25 mouse cellular contexts compared by ENCODE assay signal in genomic region chr11:113142816-113143215, GRCm38 (mm10).
DNase-seq lines count a peak whose midpoint lies in the region; ATAC-seq lines count a peak whose summit lies in the region.
"Had no signal": no experiment of that assay in that cellular context is flagged by ENCODE, and none has a peak within 500 bp of the region (broad histone marks: within the 10 kb centered on the region; RNA-seq: fewer than 3 reads in every experiment).

No protein-coding gene starts in this region.

- peaks cover 47% of the 10 kb centered on the region for H3K4me1 ChIP-seq in forebrain, embryonic 12.5 days
- peaks cover 10% of the 10 kb centered on the region for H3K4me1 ChIP-seq in forebrain, embryonic 11.5 days (replicated peaks; ENCODE audit: control insufficient read depth, insufficient read depth, low read length)
- peaks cover 53% of the 10 kb centered on the region for H3K4me1 ChIP-seq in kidney, embryonic 15.5 days
- H3K4me1 ChIP-seq in midbrain, embryonic 14.5 days (ENCODE audit: control insufficient read depth, insufficient read depth, low read length), result peaks cover 17% of the 10 kb centered on the region
- peaks cover 38% of the 10 kb centered on the region for H3K4me1 ChIP-seq in midbrain, embryonic 10.5 days

- no peaks in the 10 kb centered on the region for H3K9me3 ChIP-seq in forebrain, embryonic 12.5 days
- no peaks in the 10 kb centered on the region for H3K9me3 ChIP-seq in forebrain, embryonic 11.5 days (ENCODE audit: control insufficient read depth, low read length)
- no peaks in the 10 kb centered on the region for H3K9me3 ChIP-seq in kidney, embryonic 15.5 days (replicated peaks)
- H3K9me3 ChIP-seq in midbrain, embryonic 14.5 days (ENCODE audit: control insufficient read depth, low read length), result no peaks in the 10 kb centered on the region
- H3K9me3 ChIP-seq in midbrain, embryonic 10.5 days (replicated peaks), result no peaks in the 10 kb centered on the region
- H3K9me3 ChIP-seq: embryonic facial prominence, embryonic 15.5 days; heart, embryonic 12.5 days; intestine, embryonic 15.5 days; limb, embryonic 10.5 days; midbrain, embryonic 13.5 days; neural tube, embryonic 13.5 days had no signal

- 63% methylated on average over 1 of the region's 1 CpGs for WGBS in forebrain, embryonic 12.5 days
- WGBS in forebrain, embryonic 11.5 days, result 57% methylated on average over 1 of the region's 1 CpGs
- 5% methylated on average over 1 of the region's 1 CpGs for WGBS in kidney, embryonic 15.5 days
- 41% methylated on average over 1 of the region's 1 CpGs for WGBS in midbrain, embryonic 14.5 days
- WGBS in midbrain, embryonic 10.5 days, result 42% methylated on average over 1 of the region's 1 CpGs

- H3K4me3 ChIP-seq in forebrain, embryonic 12.5 days (replicated peaks), result no peak overlapping the region
- no peak overlapping the region for H3K4me3 ChIP-seq in forebrain, embryonic 11.5 days (ENCODE audit: low read depth, low read length)
- H3K4me3 ChIP-seq in kidney, embryonic 15.5 days (replicated peaks), result no peak overlapping the region
- H3K4me3 ChIP-seq in midbrain, embryonic 14.5 days (replicated peaks; ENCODE audit: low read depth, low read length), result no peak overlapping the region
- H3K4me3 ChIP-seq in midbrain, embryonic 10.5 days, result no peak overlapping the region
- H3K4me3 ChIP-seq: embryonic facial prominence, embryonic 15.5 days; heart, embryonic 12.5 days; intestine, embryonic 15.5 days; limb, embryonic 10.5 days; midbrain, embryonic 13.5 days; neural tube, embryonic 13.5 days had no signal

- H3K9ac ChIP-seq in forebrain, embryonic 12.5 days, result no peak overlapping the region
- H3K9ac ChIP-seq in forebrain, embryonic 11.5 days (ENCODE audit: low read length), result no peak overlapping the region
- H3K9ac ChIP-seq in kidney, embryonic 15.5 days, result no peak overlapping the region
- H3K9ac ChIP-seq in midbrain, embryonic 14.5 days (replicated peaks; ENCODE audit: low read length), result no peak overlapping the region
- H3K9ac ChIP-seq: embryonic facial prominence, embryonic 15.5 days; heart, embryonic 12.5 days; intestine, embryonic 15.5 days; midbrain, embryonic 13.5 days; neural tube, embryonic 13.5 days had no signal

- no peak overlapping the region for H3K4me2 ChIP-seq in forebrain, embryonic 12.5 days
- H3K4me2 ChIP-seq in forebrain, embryonic 11.5 days (ENCODE audit: low read depth, low read length, severe bottlenecking), result no peak overlapping the region
- H3K4me2 ChIP-seq in kidney, embryonic 15.5 days, result no peak overlapping the region
- H3K4me2 ChIP-seq in midbrain, embryonic 14.5 days (ENCODE audit: low read length), result no peak overlapping the region
- H3K4me2 ChIP-seq: embryonic facial prominence, embryonic 15.5 days; intestine, embryonic 15.5 days; liver, embryonic 11.5 days; midbrain, embryonic 13.5 days had no signal

- no peaks in the 10 kb centered on the region for H3K36me3 ChIP-seq in forebrain, embryonic 12.5 days (replicated peaks)
- no peaks in the 10 kb centered on the region for H3K36me3 ChIP-seq in forebrain, embryonic 11.5 days (ENCODE audit: control insufficient read depth, insufficient read depth, low read length)
- no peaks in the 10 kb centered on the region for H3K36me3 ChIP-seq in kidney, embryonic 15.5 days
- H3K36me3 ChIP-seq in midbrain, embryonic 14.5 days (ENCODE audit: control insufficient read depth, insufficient read depth, low read length), result no peaks in the 10 kb centered on the region
- H3K36me3 ChIP-seq in midbrain, embryonic 10.5 days, result no peaks in the 10 kb centered on the region
- H3K36me3 ChIP-seq: embryonic facial prominence, embryonic 15.5 days; heart, embryonic 12.5 days; intestine, embryonic 15.5 days; limb, embryonic 10.5 days; midbrain, embryonic 13.5 days; neural tube, embryonic 13.5 days had no signal

- H3K27me3 ChIP-seq in forebrain, embryonic 12.5 days, result no peaks in the 10 kb centered on the region
- H3K27me3 ChIP-seq in forebrain, embryonic 11.5 days (ENCODE audit: control insufficient read depth, insufficient read depth, low read length), result no peaks in the 10 kb centered on the region
- H3K27me3 ChIP-seq in kidney, embryonic 15.5 days, result no peaks in the 10 kb centered on the region
- no peaks in the 10 kb centered on the region for H3K27me3 ChIP-seq in midbrain, embryonic 14.5 days (ENCODE audit: control insufficient read depth, insufficient read depth, low read length)
- H3K27me3 ChIP-seq in midbrain, embryonic 10.5 days (ENCODE audit: low read depth, poor library complexity, severe bottlenecking), result no peaks in the 10 kb centered on the region
- H3K27me3 ChIP-seq: CH12.LX; embryonic facial prominence, embryonic 15.5 days; heart, embryonic 12.5 days; intestine, embryonic 15.5 days; midbrain, embryonic 13.5 days; neural tube, embryonic 13.5 days had no signal

- DNase-seq in forebrain, embryonic 11.5 days (ENCODE audit: low spot score), result no peak
- no peak for DNase-seq in kidney, adult 11 months
- DNase-seq in midbrain, embryonic 14.5 days, result no peak
- DNase-seq in midbrain, embryonic 10.5 days (ENCODE audit: low spot score), result no peak
- DNase-seq in urinary bladder, adult 18-20 months (ENCODE audit: low spot score in 2 of 2), result no peak
- DNase-seq in gastrocnemius, postnatal 25 days, result no peak
- DNase-seq: adrenal gland, postnatal 36 days; cerebellum, adult 11-12 months; cerebellum, postnatal 14 days; embryo, embryonic 11 days; heart, postnatal 36 days; kidney, postnatal 36 days; lung, adult 18-20 months; thymus, adult 18-20 months; thymus, postnatal 4 days had no signal

- ATAC-seq in forebrain, embryonic 12.5 days (ENCODE audit: low FRiP score), result no peak
- ATAC-seq in forebrain, embryonic 11.5 days (replicated peaks; ENCODE audit: low FRiP score), result no peak
- ATAC-seq in kidney, embryonic 15.5 days (replicated peaks; ENCODE audit: low FRiP score), result peak; percentile 69
- ATAC-seq in midbrain, embryonic 14.5 days (ENCODE audit: low FRiP score, low TSS enrichment), result no peak
- ATAC-seq: intestine, embryonic 15.5 days; midbrain, embryonic 13.5 days had no signal

- peak overlapping the region; percentile 5; the same call in 1 of the 2 replicates for H3K27ac ChIP-seq in forebrain, embryonic 12.5 days
- H3K27ac ChIP-seq in forebrain, embryonic 11.5 days (ENCODE audit: low read depth, low read length), result no peak overlapping the region
- peak overlapping the region; percentile 18; the same call in 1 of the 2 replicates for H3K27ac ChIP-seq in kidney, embryonic 15.5 days
- H3K27ac ChIP-seq in midbrain, embryonic 14.5 days (replicated peaks; ENCODE audit: low read depth, low read length), result 0 out of 2 replicates have a peak overlapping the region, but pooled peaks have one; percentile 6
- no peak overlapping the region for H3K27ac ChIP-seq in midbrain, embryonic 10.5 days (replicated peaks)
- H3K27ac ChIP-seq: embryonic facial prominence, embryonic 15.5 days; intestine, embryonic 15.5 days; limb, embryonic 10.5 days had no signal

Comparison
In these comparisons a context has a peak if more than half of its experiments do, and no peak if none do; other contexts are left out.
1. H3K27ac ChIP-seq: peak in forebrain, embryonic 12.5 days (single experiment), kidney, embryonic 15.5 days (single experiment) and midbrain, embryonic 14.5 days (single experiment); none in forebrain, embryonic 11.5 days (single experiment) and midbrain, embryonic 10.5 days (single experiment).